11 mouse cellular contexts compared by ENCODE assay signal in genomic region chr3:104673642-104674328, GRCm38 (mm10). TPM values are rescaled to one million over a fixed set of nuclear protein-coding genes. Genes with fewer than 3 reads are reported as not detected.
A peak's percentile ranks its signal among the peaks of the same experiment; 100 is the strongest.
DNase-seq lines count a peak whose midpoint lies in the region; ATAC-seq and TF ChIP-seq lines count a peak whose summit lies in the region.
"Had no signal": no experiment of that assay in that cellular context is flagged by ENCODE, and none has a peak within 500 bp of the region (broad histone marks: within the 10 kb centered on the region; RNA-seq: fewer than 3 reads in every experiment).

No protein-coding gene starts in this region.

- no peak for TF ChIP-seq EP300 in CH12.LX (IDR thresholded peaks at IDR 0.05; ENCODE audit: low read length)

- dilution Hi-C loops in CH12.LX (cut with MboI; ENCODE audit: extremely low pct_ligation_motif_present, extremely low pct_unique_long_range_greater_than_20kb, low sequenced_read_pairs): no loop called here

- no peak for DNase-seq in heart, postnatal 4 days
- DNase-seq in CH12.LX (ENCODE audit: extremely low read depth): peak; percentile 17
- no peak for DNase-seq in layer of hippocampus, adult 8-10 months (ENCODE audit: low spot score in 2 of 2)
- DNase-seq in cerebellum, adult 9-10 months: no peak
- DNase-seq in urinary bladder, adult 2 months (ENCODE audit: low spot score): no peak
- DNase-seq: cerebellum, adult 8-10 months had no signal

- H3K27ac ChIP-seq in heart, embryonic 14.5 days (replicated peaks in 1 of 2; ENCODE audit: control insufficient read depth in 1 of 2, insufficient read depth in 1 of 2, low read depth in 2 of 2, low read length in 2 of 2): peak overlapping the region; percentile 53 to 55; a peak in 3 of 4 replicates
- H3K27ac ChIP-seq in CH12.LX (ENCODE audit: insufficient read depth, low read depth): no peak overlapping the region
- H3K27ac ChIP-seq: hindbrain, embryonic 15.5 days had no signal

- H3K9ac ChIP-seq in heart, embryonic 14.5 days (ENCODE audit: low read length): peak overlapping the region; percentile 68
- H3K9ac ChIP-seq in CH12.LX (ENCODE audit: insufficient read depth, low read depth): no peak overlapping the region
- H3K9ac ChIP-seq: hindbrain, embryonic 15.5 days had no signal

- TF ChIP-seq RAD21 in CH12.LX (IDR thresholded peaks at IDR 0.05; ENCODE audit: low read depth, low read length): no peak

- WGBS in heart, embryonic 14.5 days: 46% methylated on average over 4 of the region's 4 CpGs

- no peak for TF ChIP-seq CTCF in CH12.LX (conservative IDR thresholded peaks at IDR 0.05 in 1 of 2, IDR thresholded peaks at IDR 0.05 in 1 of 2; ENCODE audit: low read depth in 2 of 2, low read length in 2 of 2)

- in situ Hi-C loops in CH12.LX (cut with MboI; ENCODE audit: low pct_ligation_motif_present, low pct_unique_long_range_greater_than_20kb, low sequenced_read_pairs): loop anchor here (10.0 kb wide), 1 partner anchor 159 kb away; the partner anchor contains the start of gene Lrig2

- no peaks in the 10 kb centered on the region for H3K79me2 ChIP-seq in CH12.LX (replicated peaks; ENCODE audit: control insufficient read depth, extremely low read depth, insufficient read depth, poor library complexity, severe bottlenecking)

- H3K4me1 ChIP-seq in heart, embryonic 14.5 days (ENCODE audit: control insufficient read depth in 2 of 2, insufficient read depth in 2 of 2, low read length in 2 of 2): peaks cover 28% of the 10 kb centered on the region in 2 experiments
- peaks cover 9 to 46% of the 10 kb centered on the region in 2 experiments for H3K4me1 ChIP-seq in CH12.LX (ENCODE audit: control insufficient read depth in 1 of 2, insufficient read depth in 2 of 2)

- H3K27me3 ChIP-seq in heart, embryonic 14.5 days (ENCODE audit: control insufficient read depth, insufficient read depth, low read length): no peaks in the 10 kb centered on the region
- H3K27me3 ChIP-seq in CH12.LX (replicated peaks): no peaks in the 10 kb centered on the region
- H3K27me3 ChIP-seq: hindbrain, embryonic 15.5 days had no signal

- peak overlapping the region; percentile 91; the same call in 1 of the 2 replicates for H3K4me2 ChIP-seq in heart, embryonic 14.5 days (ENCODE audit: low read length)
- no peak overlapping the region for H3K4me2 ChIP-seq in CH12.LX (ENCODE audit: insufficient read depth, low read depth, poor library complexity, severe bottlenecking)

- no peaks in the 10 kb centered on the region for H3K36me3 ChIP-seq in heart, embryonic 14.5 days (ENCODE audit: control insufficient read depth, insufficient read depth, low read length)
- no peaks in the 10 kb centered on the region for H3K36me3 ChIP-seq in CH12.LX (replicated peaks in 1 of 2; ENCODE audit: control insufficient read depth in 1 of 2, insufficient read depth in 1 of 2, low read length in 1 of 2)
- H3K36me3 ChIP-seq: hindbrain, embryonic 15.5 days had no signal

- no peak overlapping the region for H3K4me3 ChIP-seq in heart, embryonic 14.5 days (ENCODE audit: control insufficient read depth in 1 of 2, insufficient read depth in 1 of 2, low read depth in 1 of 2, low read length in 2 of 2)
- no peak overlapping the region for H3K4me3 ChIP-seq in CH12.LX (replicated peaks in 1 of 3; ENCODE audit: low read depth in 2 of 3, low read length in 2 of 3, poor library complexity in 1 of 3)
- H3K4me3 ChIP-seq: hindbrain, embryonic 15.5 days; left cerebral cortex, adult 2 months had no signal

- ATAC-seq in heart, embryonic 14.5 days (ENCODE audit: insufficient number of reproducible peaks, insufficient read depth, low FRiP score, low read depth): no peak
- peak; percentile 56 for ATAC-seq in erythroblast, adult 5-6 weeks (replicated peaks; ENCODE audit: low FRiP score, poor library complexity, severe bottlenecking)
- peak; percentile 38 for ATAC-seq in megakaryocyte progenitor cell, adult 5-6 weeks (replicated peaks; ENCODE audit: poor library complexity)

- H3K9me3 ChIP-seq in heart, embryonic 14.5 days (ENCODE audit: control insufficient read depth, low read length): no peaks in the 10 kb centered on the region
- no peaks in the 10 kb centered on the region for H3K9me3 ChIP-seq in CH12.LX (replicated peaks; ENCODE audit: low read length)
- H3K9me3 ChIP-seq: hindbrain, embryonic 15.5 days had no signal

- no peak for TF ChIP-seq POLR2A in CH12.LX (IDR thresholded peaks at IDR 0.05; ENCODE audit: low read depth, low read length)

TF ChIP-seq in CH12.LX, 34 proteins besides CTCF, POLR2A, EP300 and RAD21:
- TF ChIP-seq USF1 (IDR thresholded peaks at IDR 0.05; ENCODE audit: low read depth, low read length) (peak; percentile 72), USF2 (conservative IDR thresholded peaks at IDR 0.05; ENCODE audit: low read depth, low read length) (peak; percentile 76), CHD1 (IDR thresholded peaks at IDR 0.05; ENCODE audit: low read depth, low read length) (no peak), JUN (IDR thresholded peaks at IDR 0.05; ENCODE audit: insufficient read depth, low read depth, low read length) (no peak), BHLHE40 (IDR thresholded peaks at IDR 0.05; ENCODE audit: low read depth, low read length) (peak; percentile 38; the same call in 1 of the 2 replicates)

RNA-seq across cellular contexts. Expression of gene Slc16a1, which starts 35.3 kb away (rescaled TPM):
- polyA plus RNA-seq in heart, embryonic 14.5 days (2014; fragmentation: Nextera tagmentation; extraction: Ambion mirVana): 82.5 and 89.5 TPM in 2 replicates
- total RNA-seq in heart, postnatal 4 days (2021): 100 to 1,000 TPM; 178 to 191 TPM
- total RNA-seq in CH12.LX (2012; rRNA removed) (60.3 and 80.5 TPM in 2 replicates), CH12.LX (2014; rRNA removed) (192 and 199 TPM in 2 replicates)
- polyA plus RNA-seq in CH12.LX (2012; ENCODE audit: insufficient read length, low read depth): 95.5 and 97.5 TPM in 2 replicates
- total RNA-seq in erythroblast, adult 5-6 weeks (2015; ENCODE audit: low replicate concordance): 342 and 346 TPM in 2 replicates
- total RNA-seq in erythroblast, adult 5-6 weeks (2017; ENCODE audit: low replicate concordance): 603 and 703 TPM in 2 replicates
- 59.7 and 60.3 TPM in 2 replicates for total RNA-seq in megakaryocyte progenitor cell, adult 5-6 weeks (2015)
- total RNA-seq in megakaryocyte progenitor cell, adult 5-6 weeks (2017): 92.8 and 104 TPM in 2 replicates
- 10 to 100 TPM; 26.6 to 32.9 (median 29.3) TPM for total RNA-seq in layer of hippocampus, adult 8-10 months (2022)
- 24.7 and 25.4 TPM in 2 replicates for polyA plus RNA-seq in urinary bladder, adult 2 months (2012; rRNA removed)
